Mouse (Mus musculus) ES-CJ7 (cell line): ENCODE data around the gene Klhl3.

Experiments
- DNase-seq: peaks from one replicate; pipeline ENCODE4 v3.0.0; 2011; ENCODE audit warnings: low read depth, low spot score

Klhl3 gene

GRCm38 (mm10) chr13:58023726-58024453 lies 89.5 kb downstream of the Klhl3 start:
- DNase-seq: no peak

- no peak for DNase-seq
These were observed 90.3 kb downstream of the Klhl3 start for GRCm38 (mm10) chr13:58023001-58023560.

GRCm38 (mm10) chr13:58020428-58020827 lies 93.0 kb downstream of the Klhl3 start:
- DNase-seq: no peak

- no peak for DNase-seq
These were observed 96.1 kb downstream of the Klhl3 start for GRCm38 (mm10) chr13:58017298-58017697.

GRCm38 (mm10) chr13:58012067-58012925 lies 101.1 kb downstream of the Klhl3 start:
- DNase-seq: peak; percentile 65

GRCm38 (mm10) chr13:58011526-58011925 lies 101.9 kb downstream of the Klhl3 start:
- no peak for DNase-seq

- no peak for DNase-seq
These were observed 103.0 kb downstream of the Klhl3 start for GRCm38 (mm10) chr13:58010416-58010815.

GRCm38 (mm10) chr13:58009275-58009674 lies 104.1 kb downstream of the Klhl3 start:
- no peak for DNase-seq

GRCm38 (mm10) chr13:58008038-58008364 lies 105.4 kb downstream of the Klhl3 start:
- no peak for DNase-seq

GRCm38 (mm10) chr13:58007256-58008037 lies 105.9 kb downstream of the Klhl3 start:
- DNase-seq: peak; percentile 58

- DNase-seq: no peak
These were observed 111.6 kb downstream of the Klhl3 start for GRCm38 (mm10) chr13:58001792-58002191.

- no peak for DNase-seq
These were observed 116.9 kb downstream of the Klhl3 start for GRCm38 (mm10) chr13:57996536-57996935.

GRCm38 (mm10) chr13:57995864-57996263 lies 117.5 kb downstream of the Klhl3 start:
- DNase-seq: no peak

GRCm38 (mm10) chr13:57984637-57985036 lies 128.8 kb downstream of the Klhl3 start:
- no peak for DNase-seq

GRCm38 (mm10) chr13:57984163-57984562 lies 129.2 kb downstream of the Klhl3 start:
- DNase-seq: peak; percentile 48

GRCm38 (mm10) chr13:57983330-57983729 lies 130.1 kb downstream of the Klhl3 start:
- DNase-seq: no peak

GRCm38 (mm10) chr13:57982904-57983303 lies 130.5 kb downstream of the Klhl3 start:
- no peak for DNase-seq

GRCm38 (mm10) chr13:57980679-57981078 lies 132.7 kb downstream of the Klhl3 start:
- no peak for DNase-seq

- no peak for DNase-seq
These were observed 133.3 kb downstream of the Klhl3 start for GRCm38 (mm10) chr13:57980071-57980470.

GRCm38 (mm10) chr13:57978931-57979330 lies 134.5 kb downstream of the Klhl3 start:
- peak; percentile 22 for DNase-seq

- DNase-seq: peak; percentile 38
These were observed 135.7 kb downstream of the Klhl3 start for GRCm38 (mm10) chr13:57977721-57978120.

GRCm38 (mm10) chr13:57965658-57966057 lies 147.7 kb downstream of the Klhl3 start:
- no peak for DNase-seq
